Comparison of ENCODE assay signal across 24 mouse cellular contexts in genomic region chr1:184533870-184534269, GRCm38 (mm10).
DNase-seq lines count a peak whose midpoint lies in the region; ATAC-seq and TF ChIP-seq lines count a peak whose summit lies in the region.
"Had no signal": no experiment of that assay in that cellular context is flagged by ENCODE, and none has a peak within 500 bp of the region (broad histone marks: within the 10 kb centered on the region; RNA-seq: fewer than 3 reads in every experiment).

No protein-coding gene starts in this region.

- no peaks in the 10 kb centered on the region for H3K9me3 ChIP-seq in heart, embryonic 10.5 days
- H3K9me3 ChIP-seq in heart, embryonic 12.5 days (replicated peaks), result no peaks in the 10 kb centered on the region
- H3K9me3 ChIP-seq in limb, embryonic 14.5 days (ENCODE audit: control insufficient read depth, low read length), result no peaks in the 10 kb centered on the region
- no peaks in the 10 kb centered on the region for H3K9me3 ChIP-seq in limb, embryonic 10.5 days (replicated peaks)
- H3K9me3 ChIP-seq: embryonic facial prominence, embryonic 13.5 days; embryonic facial prominence, embryonic 15.5 days; forebrain, embryonic 10.5 days; forebrain, embryonic 12.5 days had no signal

- H3K9ac ChIP-seq in heart, embryonic 12.5 days, result no peak overlapping the region
- H3K9ac ChIP-seq in limb, embryonic 14.5 days (ENCODE audit: low read depth, low read length, severe bottlenecking), result no peak overlapping the region
- H3K9ac ChIP-seq: embryonic facial prominence, embryonic 13.5 days; embryonic facial prominence, embryonic 15.5 days; forebrain, embryonic 12.5 days had no signal

- no peak overlapping the region for H3K4me2 ChIP-seq in heart, embryonic 12.5 days
- no peak overlapping the region for H3K4me2 ChIP-seq in limb, embryonic 14.5 days (replicated peaks; ENCODE audit: low read depth, low read length, severe bottlenecking)
- H3K4me2 ChIP-seq: embryonic facial prominence, embryonic 13.5 days; embryonic facial prominence, embryonic 15.5 days; forebrain, embryonic 12.5 days had no signal

- no peak overlapping the region for H3K4me3 ChIP-seq in heart, embryonic 10.5 days
- H3K4me3 ChIP-seq in heart, embryonic 12.5 days, result no peak overlapping the region
- H3K4me3 ChIP-seq in limb, embryonic 14.5 days (replicated peaks; ENCODE audit: low read length), result no peak overlapping the region
- H3K4me3 ChIP-seq in limb, embryonic 10.5 days, result no peak overlapping the region
- H3K4me3 ChIP-seq: embryonic facial prominence, embryonic 13.5 days; embryonic facial prominence, embryonic 15.5 days; erythroblast, embryonic 14.5 days; forebrain, embryonic 10.5 days; forebrain, embryonic 12.5 days had no signal

- ATAC-seq in heart, embryonic 12.5 days (ENCODE audit: insufficient number of reproducible peaks, low FRiP score), result no peak
- no peak for ATAC-seq in limb, embryonic 14.5 days (ENCODE audit: low FRiP score, low read depth)
- ATAC-seq: CD4-positive, CD25-positive, alpha-beta regulatory T cell, adult 4 months; forebrain, embryonic 14.5 days; forebrain, embryonic 16.5 days had no signal

- peak; percentile 4 for DNase-seq in heart, embryonic 10.5 days (ENCODE audit: low spot score)
- DNase-seq in limb, embryonic 14.5 days (ENCODE audit: low spot score), result peak; percentile 28
- no peak for DNase-seq in limb, embryonic 10.5 days (ENCODE audit: low spot score)
- DNase-seq in layer of hippocampus, adult 11-12 months (ENCODE audit: low spot score), result no peak
- DNase-seq: adrenal gland, adult 2 months; adrenal gland, postnatal 10 days; adrenal gland, postnatal 25 days; B cell, adult 2 months; cerebellum, adult 11 months; cerebellum, adult 18-20 months; cerebellum, adult 8-10 months; cerebellum, adult 9-11 months; cerebellum, postnatal 14 days; cerebellum, postnatal 36 days; embryo, embryonic 11 days had no signal

- H3K27me3 ChIP-seq in heart, embryonic 10.5 days (ENCODE audit: insufficient read depth, poor library complexity, severe bottlenecking), result no peaks in the 10 kb centered on the region
- H3K27me3 ChIP-seq in heart, embryonic 12.5 days (replicated peaks), result no peaks in the 10 kb centered on the region
- H3K27me3 ChIP-seq in limb, embryonic 14.5 days (ENCODE audit: control insufficient read depth, insufficient read depth, low read length), result no peaks in the 10 kb centered on the region
- 0 out of 2 replicates have a peak, but pooled peaks cover 3% of the 10 kb centered on the region for H3K27me3 ChIP-seq in limb, embryonic 10.5 days (ENCODE audit: low read depth, poor library complexity, severe bottlenecking)
- H3K27me3 ChIP-seq: embryonic facial prominence, embryonic 15.5 days; forebrain, embryonic 12.5 days had no signal

- H3K4me1 ChIP-seq in heart, embryonic 10.5 days, result no peaks in the 10 kb centered on the region
- H3K4me1 ChIP-seq in heart, embryonic 12.5 days (replicated peaks), result no peaks in the 10 kb centered on the region
- H3K4me1 ChIP-seq in limb, embryonic 14.5 days (ENCODE audit: control insufficient read depth, insufficient read depth, low read length), result peaks cover 29% of the 10 kb centered on the region
- H3K4me1 ChIP-seq in limb, embryonic 10.5 days, result peaks cover 21% of the 10 kb centered on the region
- H3K4me1 ChIP-seq: forebrain, embryonic 10.5 days; forebrain, embryonic 12.5 days had no signal

- WGBS in heart, embryonic 10.5 days, result 66% methylated on average over 5 of the region's 5 CpGs
- 65% methylated on average over 5 of the region's 5 CpGs for WGBS in heart, embryonic 12.5 days
- 31% methylated on average over 5 of the region's 5 CpGs for WGBS in limb, embryonic 14.5 days
- WGBS in limb, embryonic 10.5 days, result 75% methylated on average over 5 of the region's 5 CpGs

- H3K36me3 ChIP-seq in heart, embryonic 10.5 days, result no peaks in the 10 kb centered on the region
- no peaks in the 10 kb centered on the region for H3K36me3 ChIP-seq in heart, embryonic 12.5 days
- H3K36me3 ChIP-seq in limb, embryonic 14.5 days (ENCODE audit: control insufficient read depth, insufficient read depth, low read length), result no peaks in the 10 kb centered on the region
- no peaks in the 10 kb centered on the region for H3K36me3 ChIP-seq in limb, embryonic 10.5 days
- H3K36me3 ChIP-seq: embryonic facial prominence, embryonic 13.5 days; embryonic facial prominence, embryonic 15.5 days; forebrain, embryonic 10.5 days; forebrain, embryonic 12.5 days had no signal

- no peak overlapping the region for H3K27ac ChIP-seq in heart, embryonic 10.5 days
- H3K27ac ChIP-seq in heart, embryonic 12.5 days (ENCODE audit: poor library complexity, severe bottlenecking), result no peak overlapping the region
- no peak overlapping the region for H3K27ac ChIP-seq in limb, embryonic 14.5 days (replicated peaks; ENCODE audit: low read depth, low read length)
- no peak overlapping the region for H3K27ac ChIP-seq in limb, embryonic 10.5 days
- H3K27ac ChIP-seq: embryonic facial prominence, embryonic 13.5 days; embryonic facial prominence, embryonic 15.5 days; forebrain, embryonic 10.5 days; forebrain, embryonic 12.5 days had no signal

- no peak for TF ChIP-seq POLR2A in limb, embryonic 14.5 days (IDR thresholded peaks at IDR 0.05; ENCODE audit: borderline replicate concordance, extremely low read depth, insufficient read depth, insufficient read length)

Comparison
In these comparisons a context has a peak if more than half of its experiments do, and no peak if none do; other contexts are left out.
1. DNase-seq: peak in heart, embryonic 10.5 days (single experiment) and limb, embryonic 14.5 days (single experiment); none in limb, embryonic 10.5 days (single experiment) and layer of hippocampus, adult 11-12 months (single experiment).